Mouse (Mus musculus): ENCODE measurements around the gene Gpx3. TPM values are rescaled to one million over a fixed set of nuclear protein-coding genes. Genes with fewer than 3 reads are reported as not detected.

The Gpx3 gene
- polyA plus RNA-seq, 1 experiment from 2014 or later = 22.6 TPM

DNA sequence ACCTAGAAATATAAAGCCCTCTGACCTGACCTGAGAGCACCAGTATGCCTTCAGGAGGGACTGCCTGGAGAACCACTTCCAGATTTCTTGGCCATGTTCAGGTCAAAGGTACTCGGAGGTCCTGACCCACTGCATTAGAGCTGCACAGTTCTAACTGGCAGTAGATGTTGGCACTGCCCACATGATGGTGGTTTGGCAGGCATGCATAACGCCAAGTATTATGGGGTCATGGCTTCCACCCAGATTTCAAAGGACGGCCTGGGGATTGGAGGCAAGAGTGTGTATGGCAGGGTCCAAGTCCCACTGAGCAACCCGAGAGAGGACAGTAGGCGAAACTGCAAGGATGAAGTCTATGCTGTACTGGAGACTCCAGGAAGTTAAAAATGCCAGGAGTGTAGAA is 11.6 kb downstream of the Gpx3 start:
- H3K9me3 ChIP-seq (ENCODE audit: control insufficient read depth, low read length) = no peaks in the 10 kb centered on the region
- WGBS = 95% methylated on average over 5 of the region's 5 CpGs
- peaks cover 40% of the 10 kb centered on the region for H3K36me3 ChIP-seq (ENCODE audit: control insufficient read depth, insufficient read depth, low read length)
- DNase-seq = no peak
- no peak overlapping the region for H3K9ac ChIP-seq (replicated peaks; ENCODE audit: low read length)
- no peak overlapping the region for H3K4me2 ChIP-seq (ENCODE audit: low read length)
- no peaks in the 10 kb centered on the region for H3K4me1 ChIP-seq (ENCODE audit: control insufficient read depth, insufficient read depth, low read length)
- H3K4me3 ChIP-seq (replicated peaks; ENCODE audit: low read depth, low read length) = no peak overlapping the region
- no peaks in the 10 kb centered on the region for H3K27me3 ChIP-seq (ENCODE audit: control insufficient read depth, insufficient read depth, low read length)
- H3K27ac ChIP-seq (replicated peaks; ENCODE audit: low read depth, low read length) = no peak overlapping the region
- ATAC-seq (ENCODE audit: low FRiP score, low TSS enrichment) = no peak

DNA sequence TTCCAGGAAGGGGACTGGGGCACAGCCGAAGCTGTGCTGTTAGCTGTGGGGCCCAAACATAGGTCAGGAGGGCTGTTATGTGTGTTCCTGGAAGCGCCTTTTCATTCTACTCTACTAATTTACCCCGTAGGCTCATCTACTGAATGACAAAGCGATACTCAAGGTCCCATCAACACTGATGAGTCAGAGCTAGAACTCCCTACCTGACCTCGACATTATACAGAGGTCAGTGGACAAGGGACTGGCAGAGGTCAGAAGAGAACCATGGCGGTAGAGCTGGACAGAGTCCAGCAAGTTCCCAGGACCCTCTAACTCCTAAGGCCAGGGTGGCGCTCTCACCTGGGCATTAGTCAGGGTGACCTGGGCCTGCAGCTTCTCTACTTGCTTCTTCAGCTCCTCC is 15.2 kb downstream of the Gpx3 start:
- 96% methylated on average over 7 of the region's 7 CpGs for WGBS
- Histone ChIP-seq H3K4me1 (ENCODE audit: control insufficient read depth, insufficient read depth, low read length) (no peaks in the 10 kb centered on the region), H3K9ac (replicated peaks; ENCODE audit: low read length) (no peak overlapping the region), H3K4me3 (replicated peaks; ENCODE audit: low read depth, low read length) (no peak overlapping the region), H3K9me3 (ENCODE audit: control insufficient read depth, low read length) (no peaks in the 10 kb centered on the region), H3K27ac (replicated peaks; ENCODE audit: low read depth, low read length) (no peak overlapping the region), H3K4me2 (ENCODE audit: low read length) (no peak overlapping the region), H3K27me3 (ENCODE audit: control insufficient read depth, insufficient read depth, low read length) (no peaks in the 10 kb centered on the region), H3K36me3 (ENCODE audit: control insufficient read depth, insufficient read depth, low read length) (peaks cover 42% of the 10 kb centered on the region)
- DNase-seq (no peak), ATAC-seq (ENCODE audit: low FRiP score, low TSS enrichment) (no peak)

DNA sequence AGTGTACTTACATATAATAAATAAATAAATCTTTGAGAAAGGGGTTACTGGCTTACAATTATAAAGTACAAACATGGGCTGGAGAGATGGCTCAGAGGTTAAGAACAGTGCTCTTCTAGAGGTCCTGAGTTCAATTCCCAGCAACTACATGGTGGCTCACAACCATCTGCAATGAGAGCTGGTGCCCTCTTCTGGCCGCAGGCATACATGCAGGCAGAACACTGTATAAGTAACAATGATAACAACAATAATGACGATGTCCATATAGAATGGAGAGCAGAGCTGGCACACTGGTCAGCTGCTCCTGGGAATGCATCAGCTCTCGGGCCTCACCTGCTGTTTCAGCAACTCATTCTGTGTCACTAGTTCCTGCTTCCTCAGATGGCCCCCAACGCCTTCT is 16.0 kb downstream of the Gpx3 start:
- peaks cover 51% of the 10 kb centered on the region for H3K36me3 ChIP-seq (ENCODE audit: control insufficient read depth, insufficient read depth, low read length)
- no peak overlapping the region for H3K4me2 ChIP-seq (ENCODE audit: low read length)
- no peaks in the 10 kb centered on the region for H3K4me1 ChIP-seq (ENCODE audit: control insufficient read depth, insufficient read depth, low read length)
- no peak overlapping the region for H3K9ac ChIP-seq (replicated peaks; ENCODE audit: low read length)
- H3K4me3 ChIP-seq (replicated peaks; ENCODE audit: low read depth, low read length) = no peak overlapping the region
- 92% methylated on average over 4 of the region's 4 CpGs for WGBS
- no peaks in the 10 kb centered on the region for H3K9me3 ChIP-seq (ENCODE audit: control insufficient read depth, low read length)
- ATAC-seq (ENCODE audit: low FRiP score, low TSS enrichment) (no peak), DNase-seq (no peak)
- no peak overlapping the region for H3K27ac ChIP-seq (replicated peaks; ENCODE audit: low read depth, low read length)
- H3K27me3 ChIP-seq (ENCODE audit: control insufficient read depth, insufficient read depth, low read length) = no peaks in the 10 kb centered on the region

- no peaks in the 10 kb centered on the region for H3K9me3 ChIP-seq (ENCODE audit: control insufficient read depth, low read length)
- H3K36me3 ChIP-seq (ENCODE audit: control insufficient read depth, insufficient read depth, low read length) = peaks cover 51% of the 10 kb centered on the region
- H3K9ac ChIP-seq (replicated peaks; ENCODE audit: low read length) = no peak overlapping the region
- 85% methylated on average over 11 of the region's 11 CpGs for WGBS
- H3K4me3 ChIP-seq (replicated peaks; ENCODE audit: low read depth, low read length) = no peak overlapping the region
- ATAC-seq (ENCODE audit: low FRiP score, low TSS enrichment) (no peak), DNase-seq (no peak)
- H3K27me3 ChIP-seq (ENCODE audit: control insufficient read depth, insufficient read depth, low read length) = no peaks in the 10 kb centered on the region
- no peak overlapping the region for H3K27ac ChIP-seq (replicated peaks; ENCODE audit: low read depth, low read length)
- H3K4me1 ChIP-seq (ENCODE audit: control insufficient read depth, insufficient read depth, low read length) = no peaks in the 10 kb centered on the region
- H3K4me2 ChIP-seq (ENCODE audit: low read length) = no peak overlapping the region
These were observed 18.1 kb downstream of the Gpx3 start for GRCm38 (mm10) chr11:54920127-54920972.

- Histone ChIP-seq H3K4me3 (replicated peaks; ENCODE audit: low read depth, low read length) (no peak overlapping the region), H3K4me1 (ENCODE audit: control insufficient read depth, insufficient read depth, low read length) (no peaks in the 10 kb centered on the region), H3K4me2 (ENCODE audit: low read length) (no peak overlapping the region), H3K9me3 (ENCODE audit: control insufficient read depth, low read length) (no peaks in the 10 kb centered on the region), H3K36me3 (ENCODE audit: control insufficient read depth, insufficient read depth, low read length) (peaks cover 54% of the 10 kb centered on the region), H3K27ac (replicated peaks; ENCODE audit: low read depth, low read length) (no peak overlapping the region), H3K9ac (replicated peaks; ENCODE audit: low read length) (no peak overlapping the region), H3K27me3 (ENCODE audit: control insufficient read depth, insufficient read depth, low read length) (no peaks in the 10 kb centered on the region)
- no peak for ATAC-seq (ENCODE audit: low FRiP score, low TSS enrichment)
- WGBS = 90% methylated on average over 6 of the region's 6 CpGs
- no peak for DNase-seq
These were observed 18.8 kb downstream of the Gpx3 start for GRCm38 (mm10) chr11:54920973-54921580.

- H3K4me1 ChIP-seq (ENCODE audit: control insufficient read depth, insufficient read depth, low read length) = no peaks in the 10 kb centered on the region
- DNase-seq (no peak), ATAC-seq (ENCODE audit: low FRiP score, low TSS enrichment) (no peak)
- H3K27me3 ChIP-seq (ENCODE audit: control insufficient read depth, insufficient read depth, low read length) = no peaks in the 10 kb centered on the region
- 46% methylated on average over 7 of the region's 7 CpGs for WGBS
- no peak overlapping the region for H3K9ac ChIP-seq (replicated peaks; ENCODE audit: low read length)
- H3K36me3 ChIP-seq (ENCODE audit: control insufficient read depth, insufficient read depth, low read length) = peaks cover 57% of the 10 kb centered on the region
- H3K4me3 ChIP-seq (replicated peaks; ENCODE audit: low read depth, low read length) = no peak overlapping the region
- no peak overlapping the region for H3K27ac ChIP-seq (replicated peaks; ENCODE audit: low read depth, low read length)
- H3K9me3 ChIP-seq (ENCODE audit: control insufficient read depth, low read length) = no peaks in the 10 kb centered on the region
- no peak overlapping the region for H3K4me2 ChIP-seq (ENCODE audit: low read length)
These were observed 19.5 kb downstream of the Gpx3 start for GRCm38 (mm10) chr11:54921798-54922197.

- H3K27me3 ChIP-seq (ENCODE audit: control insufficient read depth, insufficient read depth, low read length) = no peaks in the 10 kb centered on the region
- H3K27ac ChIP-seq (replicated peaks; ENCODE audit: low read depth, low read length) = no peak overlapping the region
- no peak overlapping the region for H3K4me2 ChIP-seq (ENCODE audit: low read length)
- H3K36me3 ChIP-seq (ENCODE audit: control insufficient read depth, insufficient read depth, low read length) = peaks cover 58% of the 10 kb centered on the region
- ATAC-seq (ENCODE audit: low FRiP score, low TSS enrichment) = no peak
- no peak for DNase-seq
- H3K9ac ChIP-seq (replicated peaks; ENCODE audit: low read length) = no peak overlapping the region
- WGBS = 91% methylated on average over 3 of the region's 3 CpGs
- no peak overlapping the region for H3K4me3 ChIP-seq (replicated peaks; ENCODE audit: low read depth, low read length)
- H3K4me1 ChIP-seq (ENCODE audit: control insufficient read depth, insufficient read depth, low read length) = no peaks in the 10 kb centered on the region
- no peaks in the 10 kb centered on the region for H3K9me3 ChIP-seq (ENCODE audit: control insufficient read depth, low read length)
These were observed 20.2 kb downstream of the Gpx3 start for GRCm38 (mm10) chr11:54922488-54922887.

- Histone ChIP-seq H3K4me3 (replicated peaks; ENCODE audit: low read depth, low read length) (no peak overlapping the region), H3K36me3 (ENCODE audit: control insufficient read depth, insufficient read depth, low read length) (peaks cover 54% of the 10 kb centered on the region), H3K27ac (replicated peaks; ENCODE audit: low read depth, low read length) (no peak overlapping the region), H3K4me2 (ENCODE audit: low read length) (no peak overlapping the region), H3K4me1 (ENCODE audit: control insufficient read depth, insufficient read depth, low read length) (no peaks in the 10 kb centered on the region), H3K27me3 (ENCODE audit: control insufficient read depth, insufficient read depth, low read length) (no peaks in the 10 kb centered on the region), H3K9me3 (ENCODE audit: control insufficient read depth, low read length) (no peaks in the 10 kb centered on the region), H3K9ac (replicated peaks; ENCODE audit: low read length) (no peak overlapping the region)
- 93% methylated on average over 14 of the region's 14 CpGs for WGBS
- DNase-seq (no peak), ATAC-seq (ENCODE audit: low FRiP score, low TSS enrichment) (no peak)
These were observed 21.9 kb downstream of the Gpx3 start for GRCm38 (mm10) chr11:54924145-54924544.

Measured in midbrain, embryonic 14.5 days (tissue).